Mouse (Mus musculus): Measurements from ENCODE around the gene Mt2. TPM values are rescaled to one million over a fixed set of nuclear protein-coding genes. Genes with fewer than 3 reads are reported as not detected.
A peak's percentile ranks its signal among the peaks of the same experiment; 100 is the strongest.

The Mt2 gene
- polyA plus RNA-seq, 1 experiment from 2014 or later, result 32.1 TPM

GRCm38 (mm10) chr8:94177716-94178390, 5.4 kb downstream of the Mt2 start:
- Histone ChIP-seq H3K9me3 (replicated peaks; ENCODE audit: control insufficient read depth, low read length) (no peaks in the 10 kb centered on the region), H3K4me1 (ENCODE audit: control insufficient read depth, insufficient read depth, low read length) (peaks cover 3% of the 10 kb centered on the region), H3K4me3 (ENCODE audit: low read depth, low read length) (no peak overlapping the region), H3K36me3 (replicated peaks; ENCODE audit: control insufficient read depth, insufficient read depth, low read depth, low read length) (no peaks in the 10 kb centered on the region), H3K27me3 (ENCODE audit: control insufficient read depth, insufficient read depth, low read length) (peaks cover 49% of the 10 kb centered on the region), H3K9ac (replicated peaks; ENCODE audit: low read length) (no peak overlapping the region), H3K4me2 (ENCODE audit: low read depth, low read length) (no peak overlapping the region), H3K27ac (replicated peaks; ENCODE audit: low read depth, low read length) (no peak overlapping the region)
- DNase-seq (ENCODE audit: low spot score) (no peak), ATAC-seq (replicated peaks; ENCODE audit: insufficient number of reproducible peaks, low FRiP score, low TSS enrichment, low read depth) (no peak)
- WGBS, result 52% methylated on average over 7 of the region's 7 CpGs

DNA sequence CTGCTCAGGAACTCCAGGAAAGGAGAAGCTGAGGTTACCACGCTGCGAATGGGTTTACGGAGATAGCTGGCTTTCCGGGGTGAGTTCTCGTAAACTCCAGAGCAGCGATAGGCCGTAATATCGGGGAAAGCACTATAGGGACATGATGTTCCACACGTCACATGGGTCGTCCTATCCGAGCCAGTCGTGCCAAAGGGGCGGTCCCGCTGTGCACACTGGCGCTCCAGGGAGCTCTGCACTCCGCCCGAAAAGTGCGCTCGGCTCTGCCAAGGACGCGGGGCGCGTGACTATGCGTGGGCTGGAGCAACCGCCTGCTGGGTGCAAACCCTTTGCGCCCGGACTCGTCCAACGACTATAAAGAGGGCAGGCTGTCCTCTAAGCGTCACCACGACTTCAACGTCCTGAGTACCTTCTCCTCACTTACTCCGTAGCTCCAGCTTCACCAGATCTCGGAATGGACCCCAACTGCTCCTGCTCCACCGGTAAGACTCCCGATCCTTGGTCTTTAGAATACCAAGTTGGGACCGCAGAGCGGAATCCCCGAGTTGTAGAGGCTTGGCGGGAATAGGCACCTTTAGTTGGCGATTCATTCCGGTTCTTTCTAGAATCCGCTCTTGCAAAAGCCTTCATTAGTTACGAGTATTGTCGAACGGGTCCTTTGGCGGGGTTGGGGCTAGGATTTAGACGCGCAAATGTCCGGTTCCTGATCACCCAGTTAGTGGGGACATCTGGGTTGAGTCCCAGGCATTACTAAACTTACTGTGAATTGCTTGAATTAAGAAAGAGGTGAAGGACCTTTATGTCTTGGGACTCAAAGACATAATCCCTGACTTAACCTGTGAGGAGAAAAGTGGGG, 6.6 kb downstream of the Mt2 start, which contains the start of gene Mt1:
Mt1 (plus strand) TSS at position 226 of the 856 bp plus-strand sequence.
- H3K36me3 ChIP-seq (replicated peaks; ENCODE audit: control insufficient read depth, insufficient read depth, low read depth, low read length), result no peaks in the 10 kb centered on the region
- under 1% methylated on average over 50 of the region's 50 CpGs for WGBS

GRCm38 (mm10) chr8:94179713-94180560, 7.5 kb downstream of the Mt2 start:
- peaks cover 2% of the 10 kb centered on the region; the same call in 1 of the 2 replicates for H3K4me1 ChIP-seq (ENCODE audit: control insufficient read depth, insufficient read depth, low read length)
- 2% methylated on average over 25 of the region's 25 CpGs for WGBS
- H3K4me3 ChIP-seq (ENCODE audit: low read depth, low read length), result peak overlapping the region; percentile 28
- no peak for DNase-seq (ENCODE audit: low spot score)
- H3K27me3 ChIP-seq (ENCODE audit: control insufficient read depth, insufficient read depth, low read length), result peaks cover 53% of the 10 kb centered on the region
- ATAC-seq (replicated peaks; ENCODE audit: insufficient number of reproducible peaks, low FRiP score, low TSS enrichment, low read depth), result no peak
- H3K9me3 ChIP-seq (replicated peaks; ENCODE audit: control insufficient read depth, low read length), result no peaks in the 10 kb centered on the region
- no peak overlapping the region for H3K27ac ChIP-seq (replicated peaks; ENCODE audit: low read depth, low read length)
- H3K4me2 ChIP-seq (ENCODE audit: low read depth, low read length), result peak overlapping the region; percentile 62
- no peaks in the 10 kb centered on the region for H3K36me3 ChIP-seq (replicated peaks; ENCODE audit: control insufficient read depth, insufficient read depth, low read depth, low read length)
- H3K9ac ChIP-seq (replicated peaks; ENCODE audit: low read length), result peak overlapping the region; percentile 25; the same call in 1 of the 2 replicates

More for the DNA sequence above, 6.6 kb downstream of the Mt2 start, which contains the start of gene Mt1:
- peak within 1 kb of the TSS; percentile 28 for H3K4me3 ChIP-seq (ENCODE audit: low read depth, low read length)
- no peak within 1 kb of the TSS for H3K27ac ChIP-seq (replicated peaks; ENCODE audit: low read depth, low read length)
- peaks cover 2% of the 10 kb centered on the region; the same call in 1 of the 2 replicates for H3K4me1 ChIP-seq (ENCODE audit: control insufficient read depth, insufficient read depth, low read length)
- H3K9ac ChIP-seq (replicated peaks; ENCODE audit: low read length), result peak within 1 kb of the TSS; percentile 25
- peak; percentile 70 for ATAC-seq (replicated peaks; ENCODE audit: insufficient number of reproducible peaks, low FRiP score, low TSS enrichment, low read depth)
- peak; percentile 83 for DNase-seq (ENCODE audit: low spot score)
- no peaks in the 10 kb centered on the region for H3K9me3 ChIP-seq (replicated peaks; ENCODE audit: control insufficient read depth, low read length)
- H3K27me3 ChIP-seq (ENCODE audit: control insufficient read depth, insufficient read depth, low read length), result peaks cover 54% of the 10 kb centered on the region
- peak within 1 kb of the TSS; percentile 62 for H3K4me2 ChIP-seq (ENCODE audit: low read depth, low read length)

DNA sequence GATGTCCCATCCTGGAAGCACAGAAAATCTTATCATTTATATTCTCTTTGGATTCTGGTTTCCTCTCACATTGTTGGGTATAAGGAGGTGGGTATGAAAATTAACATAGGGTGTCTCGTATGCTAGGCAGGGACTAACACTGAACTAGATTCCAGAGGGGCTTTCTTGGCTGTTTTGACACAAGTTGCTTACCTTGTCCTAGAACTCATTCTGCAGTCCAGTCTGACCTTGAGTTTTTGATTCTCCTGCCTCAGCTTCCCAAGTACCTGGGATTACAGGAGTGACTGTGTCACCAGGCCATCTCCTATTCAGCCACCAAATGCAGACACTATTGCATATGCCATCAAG, 8.1 kb downstream of the Mt2 start:
- Histone ChIP-seq H3K4me2 (ENCODE audit: low read depth, low read length) (no peak overlapping the region), H3K4me3 (ENCODE audit: low read depth, low read length) (no peak overlapping the region), H3K36me3 (replicated peaks; ENCODE audit: control insufficient read depth, insufficient read depth, low read depth, low read length) (no peaks in the 10 kb centered on the region), H3K27ac (replicated peaks; ENCODE audit: low read depth, low read length) (no peak overlapping the region), H3K9ac (replicated peaks; ENCODE audit: low read length) (no peak overlapping the region), H3K9me3 (replicated peaks; ENCODE audit: control insufficient read depth, low read length) (no peaks in the 10 kb centered on the region), H3K4me1 (ENCODE audit: control insufficient read depth, insufficient read depth, low read length) (peaks cover 2% of the 10 kb centered on the region; the same call in 1 of the 2 replicates), H3K27me3 (ENCODE audit: control insufficient read depth, insufficient read depth, low read length) (peaks cover 53% of the 10 kb centered on the region)
- 59% methylated on average over 1 of the region's 1 CpGs for WGBS
- DNase-seq (ENCODE audit: low spot score) (no peak), ATAC-seq (replicated peaks; ENCODE audit: insufficient number of reproducible peaks, low FRiP score, low TSS enrichment, low read depth) (no peak)

DNA sequence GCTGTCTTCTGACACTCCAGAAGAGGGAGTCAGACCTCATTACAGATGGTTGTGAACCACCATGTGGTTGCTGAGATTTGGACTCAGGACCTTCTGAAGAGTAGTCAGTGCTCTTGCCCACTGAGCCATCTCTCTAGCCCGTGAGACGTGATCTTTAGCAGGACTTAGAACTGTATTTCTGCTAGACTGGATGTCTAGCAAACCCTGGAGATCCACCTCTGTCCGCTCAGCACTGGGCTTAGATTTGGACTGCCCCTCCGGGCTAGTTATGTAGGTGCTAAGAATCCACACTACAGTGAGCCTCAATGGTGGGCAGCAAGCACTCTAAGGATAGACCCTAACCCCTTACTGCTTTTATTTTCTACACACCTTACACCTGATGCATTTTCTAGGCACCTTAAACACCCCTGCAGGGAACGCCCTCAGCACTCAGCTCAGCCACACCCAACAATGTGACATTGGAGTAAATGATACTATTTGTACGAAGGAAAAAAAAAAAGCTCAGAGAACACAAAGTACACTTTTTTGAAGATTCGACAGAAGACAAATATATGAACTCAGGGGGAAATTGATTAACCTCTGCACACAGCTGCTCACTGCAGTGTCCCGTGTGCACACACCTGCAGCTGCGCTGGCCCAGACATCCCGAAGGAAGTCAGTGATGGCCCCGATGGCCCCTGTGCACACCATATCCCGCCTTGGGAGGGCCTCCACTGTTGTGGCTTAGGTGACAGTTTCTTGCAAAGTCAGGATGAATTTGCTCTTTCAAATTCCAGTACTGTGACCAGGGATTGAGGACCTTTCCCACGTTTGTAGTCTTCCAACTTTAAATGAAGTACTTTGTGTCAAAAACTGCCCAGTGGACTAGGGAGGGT, 9.8 kb downstream of the Mt2 start:
- WGBS, result 60% methylated on average over 13 of the region's 13 CpGs
- DNase-seq (ENCODE audit: low spot score), result no peak
- no peaks in the 10 kb centered on the region for H3K9me3 ChIP-seq (replicated peaks; ENCODE audit: control insufficient read depth, low read length)
- no peaks in the 10 kb centered on the region for H3K36me3 ChIP-seq (replicated peaks; ENCODE audit: control insufficient read depth, insufficient read depth, low read depth, low read length)
- H3K4me1 ChIP-seq (ENCODE audit: control insufficient read depth, insufficient read depth, low read length), result peaks cover 2% of the 10 kb centered on the region; the same call in 1 of the 2 replicates
- peaks cover 65% of the 10 kb centered on the region for H3K27me3 ChIP-seq (ENCODE audit: control insufficient read depth, insufficient read depth, low read length)
- ATAC-seq (replicated peaks; ENCODE audit: insufficient number of reproducible peaks, low FRiP score, low TSS enrichment, low read depth), result no peak
- H3K4me3 ChIP-seq (ENCODE audit: low read depth, low read length), result no peak overlapping the region
- H3K4me2 ChIP-seq (ENCODE audit: low read depth, low read length), result peak overlapping the region; percentile 29; the same call in 1 of the 2 replicates
- H3K9ac ChIP-seq (replicated peaks; ENCODE audit: low read length), result no peak overlapping the region
- H3K27ac ChIP-seq (replicated peaks; ENCODE audit: low read depth, low read length), result no peak overlapping the region

DNA sequence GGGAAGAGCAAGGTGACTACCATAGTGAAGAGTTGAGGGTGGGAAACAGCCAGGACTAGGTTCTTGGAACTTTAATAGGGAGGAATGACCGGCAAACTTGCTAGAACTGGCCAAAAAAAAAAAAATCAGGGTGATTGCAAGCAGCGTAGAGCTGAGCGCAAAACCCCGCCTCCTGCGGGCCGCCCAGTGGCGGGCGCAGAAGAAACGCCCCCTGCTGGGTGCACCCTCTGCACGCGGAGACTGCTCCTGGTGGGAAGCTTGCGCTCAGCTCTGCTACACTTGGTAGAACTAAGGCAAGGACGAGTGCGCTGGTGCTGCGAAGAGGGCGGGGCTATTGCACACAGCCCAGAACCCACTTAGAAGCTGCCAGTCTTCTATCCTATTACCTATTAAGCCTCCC, 10.7 kb downstream of the Mt2 start:
- Histone ChIP-seq H3K4me3 (ENCODE audit: low read depth, low read length) (no peak overlapping the region; the same call in 1 of the 2 replicates), H3K27me3 (ENCODE audit: control insufficient read depth, insufficient read depth, low read length) (peaks cover 66% of the 10 kb centered on the region), H3K9me3 (replicated peaks; ENCODE audit: control insufficient read depth, low read length) (no peaks in the 10 kb centered on the region), H3K9ac (replicated peaks; ENCODE audit: low read length) (no peak overlapping the region), H3K36me3 (replicated peaks; ENCODE audit: control insufficient read depth, insufficient read depth, low read depth, low read length) (no peaks in the 10 kb centered on the region), H3K4me2 (ENCODE audit: low read depth, low read length) (peak overlapping the region; percentile 29), H3K27ac (replicated peaks; ENCODE audit: low read depth, low read length) (no peak overlapping the region), H3K4me1 (ENCODE audit: control insufficient read depth, insufficient read depth, low read length) (peaks cover 2% of the 10 kb centered on the region; the same call in 1 of the 2 replicates)
- ATAC-seq (replicated peaks; ENCODE audit: insufficient number of reproducible peaks, low FRiP score, low TSS enrichment, low read depth) (peak; percentile 57), DNase-seq (ENCODE audit: low spot score) (peak; percentile 86)
- WGBS, result under 1% methylated on average over 16 of the region's 16 CpGs

DNA sequence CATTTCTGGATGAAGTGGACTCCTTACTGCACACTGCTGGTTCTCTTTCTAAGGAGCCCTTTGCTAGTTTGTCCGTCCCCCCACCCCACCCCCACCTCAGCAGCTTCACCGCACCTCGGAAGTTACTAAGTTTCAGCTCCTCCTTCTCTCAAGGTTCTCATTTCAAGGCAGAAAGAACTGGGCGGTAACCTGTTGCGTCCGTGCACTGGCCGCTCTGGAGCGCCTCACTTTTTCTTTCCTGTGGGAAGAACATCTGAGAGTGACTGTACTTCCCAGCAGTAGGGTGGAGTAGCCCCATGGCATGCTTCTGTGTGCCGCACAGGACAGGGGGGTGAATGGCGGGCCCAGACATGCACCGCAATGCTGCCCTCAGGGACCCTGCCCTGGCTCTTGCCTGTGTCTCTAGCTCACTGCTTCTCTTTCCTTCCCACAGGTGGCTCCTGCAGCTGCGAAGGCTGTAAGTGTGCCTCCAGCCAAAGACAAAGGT, 11.9 kb downstream of the Mt2 start:
- no peak overlapping the region for H3K4me3 ChIP-seq (ENCODE audit: low read depth, low read length)
- H3K36me3 ChIP-seq (replicated peaks; ENCODE audit: control insufficient read depth, insufficient read depth, low read depth, low read length), result no peaks in the 10 kb centered on the region
- H3K4me2 ChIP-seq (ENCODE audit: low read depth, low read length), result no peak overlapping the region; the same call in 1 of the 2 replicates
- ATAC-seq (replicated peaks; ENCODE audit: insufficient number of reproducible peaks, low FRiP score, low TSS enrichment, low read depth), result 0 out of 2 replicates have a peak, but pooled peaks have one; percentile 7
- peaks cover 2% of the 10 kb centered on the region; the same call in 1 of the 2 replicates for H3K4me1 ChIP-seq (ENCODE audit: control insufficient read depth, insufficient read depth, low read length)
- H3K9ac ChIP-seq (replicated peaks; ENCODE audit: low read length), result no peak overlapping the region
- DNase-seq (ENCODE audit: low spot score), result no peak
- H3K9me3 ChIP-seq (replicated peaks; ENCODE audit: control insufficient read depth, low read length), result no peaks in the 10 kb centered on the region
- peaks cover 55% of the 10 kb centered on the region for H3K27me3 ChIP-seq (ENCODE audit: control insufficient read depth, insufficient read depth, low read length)
- no peak overlapping the region for H3K27ac ChIP-seq (replicated peaks; ENCODE audit: low read depth, low read length)
- 14% methylated on average over 12 of the region's 12 CpGs for WGBS
